Mouse (Mus musculus) small intestine, adult 2 months (tissue): Measurements from ENCODE around the gene Rtbdn. TPM values are rescaled to one million over a fixed set of nuclear protein-coding genes. Genes with fewer than 3 reads are reported as not detected.
A peak's percentile ranks its signal among the peaks of the same experiment; 100 is the strongest.

Experiments used
- H3K27ac ChIP-seq: fragments of 200-500 bp; 2 replicates; pipeline ENCODE4 v1.5.1; 2012; ENCODE audit warnings: low read depth, low read length, control low read depth, inconsistent platforms; ENCODE audit not compliant: insufficient read depth
- H3K27me3 ChIP-seq: fragments of 200-500 bp; 2 replicates; pipeline ENCODE4 v1.6.1; 2012; ENCODE audit warnings: mild to moderate bottlenecking, moderate library complexity, low read length, inconsistent platforms; ENCODE audit not compliant: control insufficient read depth, insufficient read depth
- H3K36me3 ChIP-seq: fragments of 200-500 bp; 2 replicates; pipeline ENCODE4 v1.6.1; 2012; ENCODE audit warnings: mild to moderate bottlenecking, low read length, control low read depth, inconsistent platforms; ENCODE audit not compliant: control insufficient read depth, insufficient read depth
- H3K4me1 ChIP-seq: fragments of 200-500 bp; 2 replicates; pipeline ENCODE4 v1.6.1; 2012; ENCODE audit warnings: low read length, inconsistent platforms, mixed read lengths; ENCODE audit not compliant: control insufficient read depth, insufficient read depth, insufficient read length
- H3K4me3 ChIP-seq: fragments of 200-500 bp; 2 replicates; pipeline ENCODE4 v1.5.1; 2012; ENCODE audit warnings: low read depth, mild to moderate bottlenecking, control low read depth, inconsistent platforms, low read length, moderate library complexity
- CTCF ChIP-seq: fragments of 200-500 bp; IDR thresholded peaks from 2 replicates; pipeline ENCODE4 v1.5.1; 2012; ENCODE audit warnings: low read depth, mild to moderate bottlenecking, control low read depth, inconsistent platforms, low read length, moderate library complexity, mixed read lengths; ENCODE audit not compliant: insufficient replicate concordance, insufficient read length; ENCODE audit errors: extremely low read depth
- POLR2A ChIP-seq: fragments of 200-500 bp; IDR thresholded peaks from 2 replicates; pipeline ENCODE4 v1.6.1; 2012; ENCODE audit warnings: low read depth, mild to moderate bottlenecking, control low read depth, inconsistent platforms, low read length, moderate library complexity
- WGBS: fragments of 180-500 bp; shearing (Covaris S2); methylation state at CpG from one replicate; pipeline ENCODE4 v1.1.7; 2018; 5-methylcytosine and 5-hydroxymethylcytosine counted together
- polyA plus RNA-seq: library from polyadenylated mRNA; depleted of rRNA; stranded (reverse); fragments of >200 nt; gene quantifications from 2 replicates; pipeline ENCODE4 v1.2.3, GENCODE M21; 2012

The Rtbdn gene
- polyA plus RNA-seq, 1 experiment, result 0.15 TPM

DNA sequence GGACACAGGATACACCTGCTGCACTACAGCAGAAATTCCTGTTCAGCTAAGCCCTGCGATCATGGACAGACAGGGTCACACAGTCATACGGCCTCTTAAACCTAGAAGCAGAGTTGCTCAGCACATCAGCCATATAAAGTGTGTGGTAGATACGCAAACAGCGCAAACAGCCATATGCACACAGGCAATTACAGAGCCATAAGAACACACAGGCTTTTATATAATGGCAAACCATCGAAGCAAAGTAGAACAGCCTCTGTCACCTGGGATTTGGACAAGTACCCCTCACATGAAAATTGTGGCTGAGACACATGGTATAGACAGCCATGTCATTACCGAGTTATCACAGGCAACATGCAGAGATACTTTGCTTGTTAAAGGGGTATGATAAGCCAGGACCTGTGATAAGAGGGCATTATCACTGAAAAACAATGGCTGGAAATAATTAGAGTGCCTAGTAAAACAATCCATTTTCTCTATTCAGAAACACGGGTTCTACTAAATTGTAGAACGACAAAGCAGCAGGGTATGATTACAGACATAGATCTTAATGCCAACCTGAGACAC is 39.7 kb downstream of the Rtbdn start:
- H3K27ac ChIP-seq, result peak overlapping the region; percentile 80
- H3K36me3 ChIP-seq, result no peaks in the 10 kb centered on the region
- peak overlapping the region; percentile 64 for H3K4me3 ChIP-seq
- no peaks in the 10 kb centered on the region for H3K27me3 ChIP-seq
- H3K4me1 ChIP-seq, result peaks cover 47% of the 10 kb centered on the region
- TF ChIP-seq POLR2A (no peak), CTCF (no peak)
- WGBS, result 14% methylated on average over 8 of the region's 8 CpGs

DNA sequence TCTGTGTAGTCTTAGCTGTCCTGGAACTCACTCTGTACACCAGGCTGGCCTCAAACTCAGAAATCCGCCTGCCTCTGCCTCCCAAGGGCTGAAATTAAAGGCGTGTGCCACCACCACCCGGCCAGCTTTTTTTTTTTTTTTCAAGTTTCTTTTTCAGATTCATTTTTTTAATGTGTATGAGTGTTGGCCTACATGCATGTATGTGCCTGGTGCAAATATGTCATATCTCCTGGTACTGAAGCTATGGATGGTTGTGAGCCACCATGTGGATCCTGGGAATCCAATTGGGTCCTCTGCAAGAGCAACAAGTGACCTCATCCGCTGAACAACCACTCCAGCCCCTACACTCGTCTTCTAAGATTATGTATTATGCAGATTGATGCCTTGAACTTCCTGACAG is 40.6 kb downstream of the Rtbdn start:
- 66% methylated on average over 5 of the region's 5 CpGs for WGBS
- Histone ChIP-seq H3K4me1 (peaks cover 38% of the 10 kb centered on the region), H3K27me3 (no peaks in the 10 kb centered on the region), H3K36me3 (0 out of 2 replicates have a peak, but pooled peaks cover 2% of the 10 kb centered on the region), H3K27ac (peak overlapping the region; percentile 10; the same call in 1 of the 2 replicates), H3K4me3 (no peak overlapping the region)
- no peak for TF ChIP-seq POLR2A
- TF ChIP-seq CTCF, result no peak

DNA sequence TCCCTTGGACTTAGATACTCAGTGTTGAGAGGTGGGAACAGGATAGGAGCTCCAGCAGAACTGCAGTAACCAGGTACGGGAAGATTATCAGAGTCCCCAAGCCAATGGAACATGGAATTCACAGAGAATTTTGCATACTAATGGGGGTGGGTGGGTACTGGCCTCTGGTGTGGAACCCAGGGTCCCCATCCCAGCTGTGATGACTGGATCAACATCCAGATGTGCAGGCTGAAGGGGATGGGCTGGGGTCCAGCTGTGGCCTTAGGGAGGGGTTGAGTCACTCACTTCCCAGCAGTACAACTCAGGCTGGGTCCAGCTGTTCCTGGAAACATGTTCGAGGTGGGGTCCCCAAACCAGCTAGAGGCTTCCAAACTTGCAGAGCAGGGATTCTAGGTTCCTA is 41.1 kb downstream of the Rtbdn start:
- no peak for TF ChIP-seq CTCF
- TF ChIP-seq POLR2A, result no peak
- Histone ChIP-seq H3K27ac (peak overlapping the region; percentile 10; the same call in 1 of the 2 replicates), H3K4me1 (peaks cover 33% of the 10 kb centered on the region), H3K27me3 (no peaks in the 10 kb centered on the region), H3K4me3 (no peak overlapping the region), H3K36me3 (0 out of 2 replicates have a peak, but pooled peaks cover 2% of the 10 kb centered on the region)
- WGBS, result 78% methylated on average over 2 of the region's 2 CpGs

DNA sequence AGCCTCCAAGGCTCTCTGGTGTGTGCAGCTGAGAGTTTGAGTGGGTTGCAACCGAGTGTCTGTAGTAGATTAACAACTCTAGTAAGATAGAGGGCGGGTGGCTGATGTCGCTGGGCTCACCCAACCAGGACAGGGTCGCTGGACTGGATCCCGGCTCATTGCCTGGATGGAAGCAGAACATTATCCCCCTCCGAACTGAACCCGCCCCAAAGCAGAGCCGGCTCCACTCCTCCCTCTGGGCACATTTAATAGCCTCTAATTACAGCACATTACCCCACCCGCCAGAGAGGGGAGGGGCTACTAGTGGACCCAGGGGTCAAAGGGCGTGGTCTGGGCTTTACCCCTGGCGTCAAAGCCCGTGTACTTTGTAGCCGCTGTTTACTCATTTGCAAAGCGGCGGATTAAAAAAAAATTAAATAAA is 42.5 kb downstream of the Rtbdn start:
- no peaks in the 10 kb centered on the region for H3K27me3 ChIP-seq
- 5% methylated on average over 15 of the region's 15 CpGs for whole genome bisulfite sequencing
- H3K4me3 ChIP-seq, result peak overlapping the region; percentile 51
- peak overlapping the region; percentile 79 for H3K27ac ChIP-seq
- peaks cover 28% of the 10 kb centered on the region for H3K4me1 ChIP-seq
- H3K36me3 ChIP-seq, result 0 out of 2 replicates have a peak, but pooled peaks cover 2% of the 10 kb centered on the region
- TF ChIP-seq POLR2A (peak; percentile 31; the same call in 1 of the 2 replicates), CTCF (no peak)

DNA sequence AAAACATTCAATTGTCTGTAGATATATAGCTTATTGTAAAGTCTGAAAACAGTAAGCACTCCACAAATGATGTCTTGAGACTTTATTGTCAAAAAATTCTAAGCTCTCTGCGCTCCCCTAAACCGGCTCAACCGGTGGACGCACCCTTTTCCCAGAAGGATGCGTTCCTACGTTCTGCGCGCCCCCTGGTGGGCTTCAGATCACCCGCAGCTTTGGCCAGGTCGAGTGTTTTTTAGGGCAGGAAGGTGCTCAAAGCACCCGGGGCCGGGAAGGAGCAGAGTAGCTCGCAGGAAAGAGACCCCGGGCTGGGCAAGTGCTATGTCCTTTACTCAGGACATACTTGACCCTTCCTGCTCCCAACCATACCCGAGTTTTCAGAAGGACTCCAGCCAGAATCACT is 43.0 kb downstream of the Rtbdn start:
- WGBS, result under 1% methylated on average over 15 of the region's 15 CpGs
- no peaks in the 10 kb centered on the region for H3K27me3 ChIP-seq
- H3K4me3 ChIP-seq, result peak overlapping the region; percentile 75
- peaks cover 3% of the 10 kb centered on the region; the same call in 1 of the 2 replicates for H3K36me3 ChIP-seq
- peak overlapping the region; percentile 91 for H3K27ac ChIP-seq
- H3K4me1 ChIP-seq, result peaks cover 23% of the 10 kb centered on the region
- TF ChIP-seq POLR2A (no peak; the same call in 1 of the 2 replicates), CTCF (peak; percentile 90; the same call in 1 of the 2 replicates)

DNA sequence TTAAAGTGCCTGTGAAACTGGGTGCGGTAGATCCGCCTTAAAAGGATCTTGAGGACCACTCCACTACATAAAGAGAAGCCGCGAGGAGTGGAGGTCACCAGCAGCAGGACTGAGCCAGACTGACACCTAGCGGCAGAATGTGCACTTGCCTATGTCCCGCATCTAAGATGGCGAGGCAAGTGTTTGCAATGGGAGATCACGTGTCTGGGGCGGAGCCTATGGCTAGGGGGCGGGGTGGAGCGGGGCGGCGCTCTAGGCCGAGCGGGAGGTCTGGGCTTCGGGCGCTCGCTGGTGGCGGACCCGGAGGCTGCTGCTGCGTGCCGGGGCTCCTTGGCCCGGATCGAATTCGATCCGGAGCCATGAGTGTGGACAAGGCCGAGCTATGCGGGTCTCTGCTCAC is 43.6 kb downstream of the Rtbdn start, which contains the start of gene Hook2:
Gene Hook2, plus strand, starts transcription at position 255 of the 400 bp plus-strand sequence.
- WGBS, result under 1% methylated on average over 28 of the region's 28 CpGs
- Histone ChIP-seq H3K4me3 (peak within 1 kb of the TSS; percentile 75), H3K4me1 (peaks cover 22% of the 10 kb centered on the region; the same call in 1 of the 2 replicates), H3K27ac (peak within 1 kb of the TSS; percentile 93), H3K36me3 (peaks cover 8% of the 10 kb centered on the region), H3K27me3 (no peaks in the 10 kb centered on the region)
- TF ChIP-seq POLR2A (peak; percentile 84), CTCF (peak; percentile 90)

DNA sequence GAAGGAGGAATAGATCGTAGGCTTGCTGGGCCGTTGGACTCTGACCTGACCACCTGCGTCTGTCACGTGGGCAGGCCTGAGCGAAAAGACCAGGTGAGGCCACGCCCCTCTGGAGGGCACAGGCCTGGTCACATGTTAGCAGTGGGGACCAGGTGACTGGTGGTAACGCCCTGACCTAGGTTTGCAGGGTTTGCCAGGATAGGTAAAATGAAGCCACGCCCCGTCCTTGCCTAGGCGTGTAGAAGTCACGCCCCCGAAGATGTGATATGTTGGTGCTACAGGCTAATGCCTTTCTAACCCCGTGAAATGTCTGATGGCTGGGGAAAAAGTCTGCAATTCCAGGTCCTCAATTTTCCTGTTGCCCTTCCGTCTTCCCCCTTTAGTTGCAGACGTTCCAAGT is 44.0 kb downstream of the Rtbdn start:
- Histone ChIP-seq H3K27me3 (no peaks in the 10 kb centered on the region), H3K36me3 (peaks cover 12% of the 10 kb centered on the region), H3K4me3 (peak overlapping the region; percentile 75), H3K4me1 (peaks cover 25% of the 10 kb centered on the region; the same call in 1 of the 2 replicates), H3K27ac (peak overlapping the region; percentile 93)
- 2% methylated on average over 15 of the region's 15 CpGs for WGBS
- TF ChIP-seq CTCF (no peak), POLR2A (no peak)
